Mouse (Mus musculus) layer of hippocampus, adult 2 months (tissue): Measurements from ENCODE around the gene Rpp21. TPM values are rescaled to one million over a fixed set of nuclear protein-coding genes. Genes with fewer than 3 reads are reported as not detected.
"Not testable (repeated sequence)": the region's sequence is repeated elsewhere in the genome, so short reads cannot be mapped to it uniquely, and the experiment has no call there.

Source experiments
- DNase-seq, 2 experiments: peaks; one replicate each; pipeline ENCODE4 v3.0.0; 2022; ENCODE audit warnings: low spot score in 2 of 2
- H3K27ac ChIP-seq: fragments of 200-600 bp; 2 replicates; pipeline ENCODE4 v1.8.1; 2022
- H3K4me3 ChIP-seq: fragments of 200-600 bp; 2 replicates; pipeline ENCODE4 v1.8.1; 2022; ENCODE audit warnings: mild to moderate bottlenecking
- CTCF ChIP-seq: fragments of 200-600 bp; conservative IDR thresholded peaks from 2 replicates; pipeline ENCODE4 v1.8.1; 2022; ENCODE audit warnings: antibody characterized with exemption, mild to moderate bottlenecking, moderate library complexity
- total RNA-seq, 2 experiments: library from RNA; stranded (reverse); gene quantifications; 2 replicates each; pipeline ENCODE4 v1.2.3; 2021

Gene Rpp21
- total RNA-seq, 2 experiments from 2014 or later = 43.6 to 44.1 TPM

DNA sequence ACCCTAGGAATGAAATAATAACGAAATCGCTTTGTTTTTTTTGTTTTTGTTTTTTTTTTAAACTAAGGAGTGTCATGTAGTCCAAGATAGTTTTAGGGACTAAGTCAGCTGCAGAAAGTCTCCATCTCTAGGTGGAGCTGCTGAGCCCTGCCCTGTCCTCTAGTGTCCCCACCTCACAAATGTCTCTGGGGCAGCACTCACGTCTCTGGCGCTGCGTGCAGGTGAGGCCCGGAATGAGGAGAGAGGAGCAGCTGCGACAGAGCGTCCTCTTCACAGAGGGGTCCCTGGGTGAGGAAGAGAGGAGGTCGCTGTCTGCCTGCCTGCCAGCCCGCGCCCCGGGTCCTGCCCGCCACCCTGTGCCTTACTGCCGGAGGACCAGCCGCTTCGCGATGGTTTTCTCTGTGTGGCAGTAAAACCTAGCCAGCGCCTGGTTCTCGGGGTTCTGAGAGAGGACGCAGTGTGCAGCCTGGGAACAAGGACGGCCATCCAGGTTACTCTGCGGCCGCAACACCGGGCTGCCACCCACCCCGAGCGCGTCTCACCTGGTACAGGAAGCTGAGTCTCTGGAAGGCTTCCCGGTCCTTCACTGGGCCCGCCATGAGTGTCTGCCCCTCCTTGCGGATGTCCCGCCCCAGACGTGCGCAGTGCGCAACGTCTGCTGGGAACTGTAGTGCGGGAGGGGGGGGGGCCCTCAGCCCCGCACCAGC, 475 bp downstream of the Rpp21 start:
- peak; percentile 78 to 81 for DNase-seq
- peak overlapping the region; percentile 94 for H3K27ac ChIP-seq
- H3K4me3 ChIP-seq = peak overlapping the region; percentile 96
- peak; percentile 81 for TF ChIP-seq CTCF

DNA sequence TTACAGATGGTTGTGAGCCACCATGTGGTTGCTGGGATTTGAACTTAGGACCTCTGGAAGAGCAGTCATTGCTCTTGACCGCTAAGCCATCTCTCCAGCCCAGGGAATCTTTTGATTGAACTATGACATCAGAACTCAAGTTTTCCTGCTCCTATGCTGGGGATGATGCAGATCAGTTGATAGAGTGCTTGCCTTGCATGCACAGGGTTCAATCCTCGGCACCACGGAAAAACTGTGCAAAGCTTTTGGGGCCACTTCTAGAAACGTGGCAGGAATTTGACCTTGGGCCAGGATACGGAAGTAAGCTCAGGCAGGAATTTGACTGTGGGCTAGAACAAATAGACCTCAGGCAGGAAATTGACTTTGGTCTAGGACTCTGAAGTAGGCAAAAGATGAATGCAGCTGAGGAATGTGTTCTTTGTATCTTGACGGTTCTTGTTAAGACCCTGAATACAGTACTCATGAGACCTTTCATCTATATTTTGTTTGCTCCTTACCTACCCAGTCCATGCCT, 4.7 kb downstream of the Rpp21 start:
- H3K27ac ChIP-seq = no peak overlapping the region

DNA sequence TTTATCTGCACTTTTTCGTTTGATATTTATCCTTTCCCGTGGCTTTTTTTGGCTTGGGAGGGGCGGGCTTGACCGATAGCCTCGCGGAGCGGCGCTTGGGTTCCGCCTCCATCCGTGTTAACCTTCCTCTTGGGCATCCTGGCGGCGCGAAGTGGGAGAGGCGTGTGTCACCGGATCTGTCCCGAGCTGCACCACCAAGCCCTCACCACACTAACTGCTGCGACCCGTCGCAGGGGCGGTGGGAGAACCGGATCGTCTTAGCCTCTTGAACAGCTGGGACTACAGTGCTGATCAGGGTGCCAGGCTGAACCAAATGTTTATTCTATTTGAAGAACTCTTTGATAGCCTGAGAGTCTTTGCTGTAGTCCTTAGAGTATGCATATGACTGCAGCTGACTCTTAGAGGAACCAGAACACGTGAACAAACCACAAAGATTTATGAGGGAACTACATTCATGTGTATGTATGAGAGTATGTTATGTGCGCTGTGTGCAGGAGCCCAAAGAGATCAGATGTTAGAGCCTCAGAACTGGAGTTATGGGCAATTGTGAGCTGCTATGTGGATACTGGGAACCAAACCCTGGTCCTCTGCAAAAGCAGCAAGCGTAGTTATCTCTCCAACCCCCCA, 5.5 kb downstream of the Rpp21 start:
- no peak overlapping the region for H3K4me3 ChIP-seq
- peak; percentile 12; the same call in 1 of the 2 replicates for TF ChIP-seq CTCF

More for the DNA sequence above, 4.7 kb downstream of the Rpp21 start:
- no peak overlapping the region for H3K4me3 ChIP-seq
- TF ChIP-seq CTCF = no peak
- DNase-seq = no peak

DNA sequence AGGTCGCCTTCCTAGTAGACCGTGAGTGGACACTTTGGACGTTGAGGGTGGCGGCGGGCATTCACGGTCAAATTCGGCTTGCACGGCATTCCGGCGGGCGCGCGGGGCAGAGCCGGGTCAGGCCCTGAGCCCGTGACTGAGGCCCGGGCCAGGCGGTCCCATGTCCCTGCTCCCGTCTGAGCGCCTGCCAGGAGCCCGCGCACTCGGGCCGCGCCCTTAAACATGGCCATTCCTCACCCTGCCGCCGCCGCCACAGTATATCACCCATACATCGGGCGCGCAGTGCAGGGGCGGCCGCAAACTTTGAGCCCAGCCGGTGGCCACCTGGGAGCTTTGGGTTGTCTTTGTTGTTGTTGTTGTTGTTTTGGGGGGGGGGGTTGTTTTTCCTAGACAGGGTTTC, 9.0 kb downstream of the Rpp21 start:
- Histone ChIP-seq H3K27ac (no peak overlapping the region), H3K4me3 (no peak overlapping the region)
- DNase-seq = no peak
- no peak for TF ChIP-seq CTCF

More for the DNA sequence above, 5.5 kb downstream of the Rpp21 start:
- DNase-seq = no peak
- H3K27ac ChIP-seq = no peak overlapping the region

DNA sequence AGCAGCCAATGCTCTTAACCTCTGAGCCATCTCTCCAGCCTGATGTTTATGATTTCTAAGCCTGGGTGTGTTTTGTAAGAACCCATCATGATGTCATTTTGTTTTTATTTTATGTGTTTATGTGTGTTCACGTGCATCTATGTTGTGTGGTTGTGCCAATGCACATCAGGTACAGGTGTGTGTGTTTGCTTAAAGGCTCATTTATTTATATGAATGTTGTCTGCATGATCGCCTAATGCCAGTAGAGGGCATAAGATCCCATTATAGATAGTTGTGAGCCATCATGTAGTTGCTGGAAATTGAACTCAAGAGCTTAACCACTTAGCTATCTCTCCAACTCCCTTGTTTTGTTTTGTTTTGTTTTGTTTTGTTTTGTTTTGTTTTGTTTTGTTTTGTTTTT, 12.1 kb downstream of the Rpp21 start:
- Histone ChIP-seq H3K27ac (no peak overlapping the region), H3K4me3 (no peak overlapping the region)
- TF ChIP-seq CTCF = peak; percentile 61
- no peak for DNase-seq

DNA sequence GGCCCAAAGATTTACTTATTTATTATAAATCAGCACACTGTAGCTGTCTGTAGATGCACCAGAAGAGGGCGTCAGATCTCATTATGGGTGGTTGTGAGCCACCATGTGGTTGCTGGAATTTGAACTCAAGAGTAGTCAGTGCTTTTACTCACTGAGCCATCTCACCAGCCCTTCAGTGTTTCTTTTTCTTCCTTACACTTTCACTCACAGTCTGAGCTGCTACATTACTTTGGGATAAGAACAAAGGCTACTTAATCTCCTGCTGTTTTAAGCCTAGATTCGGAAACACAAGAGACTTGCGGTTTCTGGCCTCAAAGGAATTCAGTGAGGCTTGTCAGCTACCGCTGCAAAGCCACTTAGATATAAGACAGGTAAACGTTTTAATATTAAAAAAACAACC, 13.8 kb downstream of the Rpp21 start:
- H3K27ac ChIP-seq = no peak overlapping the region
- DNase-seq = no peak
- peak; percentile 30; the same call in 1 of the 2 replicates for TF ChIP-seq CTCF
- H3K4me3 ChIP-seq = no peak overlapping the region

DNA sequence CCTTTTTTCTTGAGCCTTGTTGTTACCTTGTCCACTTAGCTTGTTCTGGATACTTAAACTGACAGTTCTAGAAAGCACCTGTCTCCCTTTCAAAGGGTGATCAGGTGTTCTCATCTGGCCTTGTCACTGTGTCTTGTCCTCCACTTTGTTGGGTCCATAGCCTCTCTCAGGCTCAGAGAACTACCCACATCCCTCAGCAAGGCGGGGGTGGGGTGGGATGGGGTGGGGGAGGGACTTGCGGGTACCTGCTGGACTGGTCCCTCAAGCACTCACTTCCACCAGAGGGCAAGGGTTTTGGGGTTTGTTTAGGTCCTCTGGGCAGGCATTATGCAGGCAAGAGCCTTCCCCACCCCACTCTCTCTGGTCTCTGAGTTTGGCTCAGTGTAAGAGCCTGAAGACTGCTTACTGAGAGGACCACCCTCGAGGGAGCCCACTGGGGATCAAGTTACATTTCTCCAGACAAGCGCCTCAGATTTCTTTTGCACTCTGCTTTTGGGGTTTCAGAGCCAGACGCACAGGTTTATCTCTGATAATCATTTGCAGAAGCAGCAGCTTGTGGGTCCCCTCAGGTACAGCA, 17.1 kb downstream of the Rpp21 start:
- H3K4me3 ChIP-seq = no peak overlapping the region
- DNase-seq = no peak
- H3K27ac ChIP-seq = no peak overlapping the region
- no peak for TF ChIP-seq CTCF

DNA sequence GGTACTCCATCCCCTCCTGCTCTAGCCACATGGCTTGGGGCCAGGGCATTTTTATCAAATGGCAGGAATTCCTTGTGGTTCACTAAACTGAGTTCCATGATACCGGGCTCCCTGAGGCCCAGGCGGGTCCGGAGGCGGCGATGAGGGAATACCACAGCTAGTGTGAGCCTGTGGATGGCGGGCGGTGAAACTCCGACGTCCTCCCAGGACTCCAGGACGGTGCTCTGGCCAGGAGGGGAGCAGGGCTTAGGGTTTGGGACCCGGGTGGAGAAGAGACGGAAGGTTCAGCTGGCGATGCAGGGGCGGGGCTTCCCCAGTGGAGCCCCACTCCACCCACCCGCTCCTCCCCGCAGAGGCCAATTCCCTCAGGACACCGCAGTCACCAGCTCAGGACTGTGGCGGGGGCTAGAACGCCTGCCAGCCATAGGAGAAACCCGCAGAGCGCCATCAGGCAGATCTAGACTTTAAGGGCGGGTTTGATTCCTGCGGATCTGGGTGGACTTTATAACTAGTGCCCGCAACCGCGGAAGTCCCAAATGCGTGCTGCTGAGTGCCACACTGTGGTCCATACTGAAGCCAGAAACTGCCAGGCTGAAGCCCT, 20.4 kb downstream of the Rpp21 start:
- Histone ChIP-seq H3K27ac (no peak overlapping the region), H3K4me3 (peak overlapping the region; percentile 34; the same call in 1 of the 2 replicates)
- no peak for DNase-seq
- TF ChIP-seq CTCF = no peak

DNA sequence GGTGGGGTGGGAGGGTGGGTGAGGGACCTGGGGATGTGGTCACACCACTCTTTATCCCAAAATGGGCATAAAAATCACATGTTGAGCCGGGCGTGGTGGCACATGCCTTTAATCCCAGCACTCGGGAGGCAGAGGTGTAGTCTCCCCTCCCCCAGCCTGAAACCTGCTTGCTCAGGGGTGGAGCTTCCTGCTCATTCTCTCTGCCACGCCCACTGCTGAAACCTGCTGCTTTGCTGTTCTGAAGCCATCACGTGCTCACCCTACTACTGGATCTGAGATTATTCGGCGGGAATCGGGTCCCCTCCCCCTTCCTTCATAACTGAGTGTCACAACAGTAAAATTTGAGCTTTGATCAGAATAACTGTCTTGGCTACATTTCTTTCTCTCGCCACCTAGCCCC, 22.6 kb downstream of the Rpp21 start:
- DNase-seq, H3K4me3 ChIP-seq, H3K27ac ChIP-seq: not testable (repeated sequence)

DNA sequence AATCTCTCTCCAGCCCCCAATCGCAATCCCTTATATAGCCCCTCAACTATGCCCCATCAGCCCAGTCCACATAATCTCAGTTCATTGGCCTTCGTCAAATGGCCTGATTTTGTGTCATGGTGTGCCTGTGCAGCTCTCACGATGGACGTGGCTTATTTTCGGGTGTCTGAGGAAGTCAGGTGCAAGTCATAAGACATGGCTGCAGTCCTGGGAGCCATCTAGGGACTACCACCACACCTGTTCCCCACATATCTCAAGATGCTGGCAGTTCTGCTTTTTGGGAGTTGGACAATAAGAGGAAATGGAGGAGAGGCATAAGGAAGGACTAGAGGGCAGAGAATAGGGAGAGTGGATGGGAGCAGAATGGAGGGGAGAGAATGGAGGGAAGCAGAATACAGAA, 24.3 kb downstream of the Rpp21 start:
- Histone ChIP-seq H3K27ac (no peak overlapping the region), H3K4me3 (no peak overlapping the region)
- no peak for DNase-seq
- TF ChIP-seq CTCF = no peak

DNA sequence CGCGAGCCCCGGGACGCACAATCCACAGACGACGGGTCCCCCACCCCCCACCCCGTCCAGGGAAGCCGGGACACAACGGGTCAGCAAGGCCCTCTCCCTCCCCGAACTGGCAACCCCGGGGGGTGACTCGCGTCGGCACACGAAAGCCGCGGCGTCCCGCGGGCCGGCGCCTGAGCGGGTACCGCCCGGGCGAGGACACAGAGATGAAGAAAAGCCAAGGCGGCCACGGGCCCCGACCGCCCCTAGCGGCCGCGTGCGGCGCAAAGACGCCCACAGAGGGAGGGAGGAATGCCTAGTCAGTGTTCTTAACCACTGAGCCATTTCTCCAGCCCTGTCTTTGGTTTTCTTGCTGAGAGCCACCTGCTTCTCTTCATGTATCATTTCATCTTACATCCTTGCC, 26.6 kb downstream of the Rpp21 start:
- Histone ChIP-seq H3K27ac (no peak overlapping the region), H3K4me3 (no peak overlapping the region)
- peak in 1 of 2 experiments; percentile 60 for DNase-seq
- TF ChIP-seq CTCF = no peak; the same call in 1 of the 2 replicates

DNA sequence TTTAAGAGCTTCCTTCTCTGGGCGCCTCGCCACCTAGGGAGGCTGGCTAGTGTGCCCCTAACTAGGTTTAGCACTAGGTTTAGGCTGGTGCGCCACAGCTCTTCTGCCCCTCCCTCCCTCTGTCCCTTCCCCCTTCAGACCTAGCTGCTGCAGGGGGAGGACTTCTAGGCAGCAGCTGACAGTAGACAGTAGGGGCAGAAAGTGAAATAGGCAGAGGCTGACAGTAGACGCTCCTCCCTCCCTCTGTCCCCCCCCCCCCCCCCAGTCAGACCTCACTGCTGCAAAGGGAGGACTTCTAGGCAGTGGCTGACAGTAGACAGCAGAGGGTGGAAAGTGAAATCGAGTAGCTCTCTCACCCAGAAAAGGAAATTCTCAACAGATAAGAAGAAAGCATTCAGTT, 28.8 kb downstream of the Rpp21 start:
- no peak for DNase-seq
- TF ChIP-seq CTCF = no peak
- Histone ChIP-seq H3K27ac (no peak overlapping the region), H3K4me3 (no peak overlapping the region)

DNA sequence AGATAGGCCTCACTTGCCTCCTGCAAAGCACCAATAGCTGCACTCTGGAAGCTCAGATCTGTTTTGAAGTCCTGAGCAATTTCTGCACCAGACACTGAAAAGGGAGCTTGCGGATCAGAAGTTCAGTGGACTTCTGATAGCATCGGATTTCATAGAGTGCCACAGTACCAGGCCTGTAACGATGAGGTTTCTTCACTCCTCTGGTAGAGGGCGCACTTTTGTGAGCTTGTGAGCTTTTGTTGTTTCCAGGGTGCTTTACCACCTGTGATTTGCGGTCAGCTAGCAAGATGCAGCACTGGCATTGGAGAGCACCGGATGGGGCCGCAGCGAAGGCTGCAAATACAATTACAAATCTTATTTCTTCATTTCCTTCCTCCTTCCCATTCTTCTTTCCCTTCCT, 30.9 kb downstream of the Rpp21 start:
- no peak for DNase-seq
- no peak overlapping the region for H3K27ac ChIP-seq
- peak; percentile 67 for TF ChIP-seq CTCF
- H3K4me3 ChIP-seq = no peak overlapping the region
